Mouse (Mus musculus) ovary, postnatal 10 days (tissue): ENCODE data around the gene Ifit1bl2.
"Not testable (repeated sequence)": the region's sequence is repeated elsewhere in the genome, so short reads cannot be mapped to it uniquely, and the experiment has no call there.

Experiments used
- DNase-seq: peaks from one replicate; pipeline ENCODE4 v3.0.0; 2022; ENCODE audit warnings: low spot score

Ifit1bl2 gene

DNA sequence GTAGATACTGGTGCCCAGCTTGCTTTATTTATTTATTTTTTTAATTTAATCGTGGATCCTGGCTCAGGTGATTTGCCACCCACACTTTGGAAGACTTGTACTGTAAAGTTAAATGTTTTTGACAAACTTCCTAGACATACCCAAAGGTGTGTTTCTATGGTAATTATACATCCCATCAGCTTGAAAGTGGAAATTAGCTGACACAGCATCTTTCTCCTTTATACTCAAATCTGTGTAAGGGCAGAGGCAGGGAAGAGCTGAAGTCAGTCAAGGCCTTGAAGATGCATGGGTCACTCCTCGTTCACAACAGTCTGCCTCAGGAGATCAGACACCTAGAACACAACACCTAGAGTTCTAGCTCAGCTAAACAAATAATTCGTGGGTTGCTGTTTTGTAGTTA lies 30.4 kb downstream of the Ifit1bl2 start:
- DNase-seq = not testable (repeated sequence)

DNA sequence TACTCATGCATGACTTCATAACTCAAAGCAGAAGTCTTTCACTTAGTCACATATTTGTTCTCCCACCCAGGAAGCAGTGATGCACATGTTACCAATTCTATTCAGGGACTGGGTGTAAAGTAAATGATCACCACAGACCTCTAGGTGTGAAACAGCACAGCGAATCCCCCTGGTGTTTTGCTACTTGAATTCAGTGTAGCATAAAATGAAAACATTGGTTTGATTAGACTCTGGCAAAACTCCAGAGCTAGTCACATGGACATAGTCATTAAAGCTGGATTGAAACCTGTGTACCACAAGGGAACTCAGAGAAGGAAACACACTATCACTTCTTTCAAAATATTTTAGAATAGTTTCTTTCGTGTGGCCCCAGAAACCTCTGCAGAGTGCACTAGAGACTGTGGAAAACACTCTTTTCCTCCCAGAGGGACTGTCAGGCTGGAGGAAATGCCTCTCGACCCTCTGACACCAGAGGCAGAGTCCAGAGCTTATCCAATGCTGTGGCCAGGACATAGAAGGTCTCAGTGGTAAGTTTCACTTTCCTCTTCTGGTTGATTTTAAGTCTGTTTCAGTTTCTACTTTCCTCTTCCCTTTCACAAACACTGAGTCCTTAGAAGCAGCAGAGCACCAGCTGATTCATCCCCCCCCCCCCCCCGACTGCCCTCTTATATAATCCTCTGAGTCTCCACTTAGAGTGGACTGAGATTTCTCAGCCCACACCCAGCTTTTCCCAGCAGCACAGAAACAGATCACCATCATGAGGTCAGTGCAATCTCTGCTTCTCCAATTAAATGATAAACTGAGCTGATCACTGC lies 33.1 kb downstream of the Ifit1bl2 start, which contains the start of gene Ifit3b:
Ifit3b (plus strand) TSS at position 734 of the 815 bp plus-strand sequence.
- not testable (repeated sequence) for DNase-seq

DNA sequence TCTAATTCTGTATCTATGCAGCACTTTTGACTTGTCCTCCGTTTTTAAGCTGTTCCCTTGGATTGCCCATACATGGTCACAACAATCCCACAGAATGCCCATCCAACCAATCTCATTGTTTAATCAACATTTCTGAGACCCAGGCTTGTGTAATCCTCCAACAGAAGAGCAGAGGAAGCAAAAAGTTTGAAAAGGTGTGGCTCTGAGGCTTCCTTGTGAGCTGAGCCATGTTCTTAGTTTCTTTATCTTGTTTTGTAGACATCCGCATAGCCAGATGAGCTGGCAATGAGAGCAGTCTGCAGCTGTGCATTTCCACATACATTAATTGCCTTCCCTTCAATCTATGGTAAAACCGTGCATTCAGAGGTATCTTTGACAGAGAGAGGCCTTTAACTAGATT lies 35.1 kb downstream of the Ifit1bl2 start:
- no peak for DNase-seq

DNA sequence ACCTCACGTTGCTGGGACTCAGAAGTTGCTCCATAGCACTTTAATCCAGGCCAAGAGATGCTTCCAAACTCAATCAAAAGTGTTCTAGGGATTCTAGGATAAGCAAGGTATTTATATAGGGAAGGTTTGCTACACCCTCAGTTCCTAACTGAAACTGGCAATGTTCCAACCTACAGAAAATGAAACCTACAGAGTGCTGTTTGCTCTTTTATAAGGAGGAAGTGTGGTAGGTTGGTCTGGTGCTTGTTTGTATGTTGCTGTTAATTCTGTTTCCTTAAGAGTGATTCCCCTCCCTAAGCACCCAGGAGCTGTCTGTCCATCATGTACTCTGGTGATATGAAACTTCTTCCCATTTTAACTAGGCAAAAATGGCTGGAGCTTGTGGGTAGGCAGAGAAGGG lies 38.7 kb downstream of the Ifit1bl2 start, which contains the start of gene Ifit1bl1:
Ifit1bl1 (minus strand) TSS at position 69 of the 400 bp plus-strand sequence.
- not testable (repeated sequence) for DNase-seq

DNA sequence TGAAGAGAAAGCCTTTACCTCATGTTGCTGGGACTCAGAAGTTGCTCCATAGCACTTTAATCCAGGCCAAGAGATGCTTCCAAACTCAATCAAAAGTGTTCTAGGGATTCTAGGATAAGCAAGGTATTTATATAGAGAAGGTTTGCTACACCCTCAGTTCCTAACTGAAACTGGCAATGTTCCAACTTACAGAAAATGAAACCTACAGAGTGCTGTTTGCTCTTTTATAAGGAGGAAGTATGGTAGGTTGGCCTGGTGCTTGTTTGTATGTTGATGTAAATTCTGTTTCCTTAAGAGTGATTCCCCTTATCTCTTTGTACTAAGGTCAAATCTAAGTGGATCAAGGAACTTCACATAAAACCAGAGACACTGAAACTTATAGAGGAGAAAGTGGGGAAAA lies 41.3 kb downstream of the Ifit1bl2 start:
- DNase-seq = not testable (repeated sequence)

DNA sequence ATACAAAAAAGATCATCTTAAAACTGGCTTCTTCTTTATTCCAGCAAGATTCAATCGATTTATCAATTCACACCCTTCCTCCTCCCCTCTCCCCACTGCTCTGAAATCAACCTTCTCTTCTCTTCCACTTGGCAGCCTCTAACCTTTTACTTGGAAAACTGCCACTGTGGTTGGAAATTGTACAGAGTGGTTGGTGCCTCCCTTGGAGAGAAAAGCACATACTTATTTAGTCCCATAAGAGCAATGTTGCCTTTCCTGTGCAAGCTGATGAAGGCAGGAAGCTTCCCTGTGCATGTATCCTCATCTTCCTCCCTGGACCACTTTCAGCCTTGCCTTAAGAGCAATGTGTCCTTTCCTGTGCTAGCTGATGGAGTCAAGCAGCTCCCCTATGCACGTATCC lies 42.2 kb downstream of the Ifit1bl2 start:
- peak; percentile 33 for DNase-seq

DNA sequence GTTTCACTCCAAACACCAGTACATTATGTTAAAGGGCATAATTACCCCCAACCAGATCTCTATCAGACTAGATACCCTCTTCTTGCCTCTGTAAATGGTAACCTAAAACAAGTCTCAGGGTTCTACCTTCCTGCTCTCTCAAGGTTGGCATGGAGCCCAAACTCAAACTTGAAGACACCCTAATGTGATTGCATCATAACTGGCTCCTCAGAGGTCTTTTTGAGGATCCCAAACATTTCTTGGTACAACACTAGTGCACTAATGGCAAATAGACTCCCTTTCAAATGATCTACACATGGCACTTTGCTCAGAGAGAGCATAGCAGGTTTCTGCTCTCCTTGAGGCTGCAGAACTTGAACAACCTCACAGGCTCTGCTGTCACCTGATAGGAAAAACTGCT lies 43.7 kb downstream of the Ifit1bl2 start:
- no peak for DNase-seq

DNA sequence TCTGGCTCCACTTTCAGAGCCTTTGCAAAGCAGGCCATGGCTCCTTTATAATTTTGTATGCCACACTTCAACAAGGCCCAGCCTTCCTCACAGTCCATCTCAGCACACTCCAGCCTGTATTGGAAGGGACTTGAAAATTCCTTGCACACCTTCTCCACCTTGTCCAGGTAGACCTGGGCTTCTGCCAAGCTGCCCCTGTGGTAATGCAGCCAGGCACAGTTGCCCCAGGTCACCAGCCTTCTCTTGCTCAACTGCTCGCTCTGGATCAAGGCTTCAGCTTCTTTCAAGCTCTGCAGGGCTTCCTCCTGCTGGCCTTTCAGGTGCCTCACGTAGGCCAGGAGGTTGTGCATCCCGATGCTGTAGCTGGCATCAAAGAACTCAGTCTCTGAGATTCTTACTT lies 46.0 kb downstream of the Ifit1bl2 start:
- DNase-seq = not testable (repeated sequence)

DNA sequence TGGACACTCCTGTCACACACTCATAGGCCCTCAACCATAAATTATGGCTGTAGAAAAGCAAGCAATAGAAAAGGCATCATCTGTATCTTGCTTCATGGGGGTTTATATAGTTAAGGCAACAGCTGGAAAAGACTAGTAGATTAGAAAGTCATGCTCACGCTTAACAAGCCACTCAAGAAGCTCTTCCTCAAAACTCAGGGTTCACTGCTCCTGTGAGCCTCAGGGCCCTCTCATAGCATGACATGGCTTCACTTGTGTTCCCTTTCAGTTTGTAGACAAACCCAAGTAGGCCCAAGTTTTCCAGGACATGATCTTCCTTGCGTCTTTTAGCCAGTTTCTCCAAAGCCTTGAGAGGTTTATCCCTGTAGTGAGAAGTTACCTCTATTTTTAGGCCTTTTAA lies 47.1 kb downstream of the Ifit1bl2 start:
- no peak for DNase-seq

DNA sequence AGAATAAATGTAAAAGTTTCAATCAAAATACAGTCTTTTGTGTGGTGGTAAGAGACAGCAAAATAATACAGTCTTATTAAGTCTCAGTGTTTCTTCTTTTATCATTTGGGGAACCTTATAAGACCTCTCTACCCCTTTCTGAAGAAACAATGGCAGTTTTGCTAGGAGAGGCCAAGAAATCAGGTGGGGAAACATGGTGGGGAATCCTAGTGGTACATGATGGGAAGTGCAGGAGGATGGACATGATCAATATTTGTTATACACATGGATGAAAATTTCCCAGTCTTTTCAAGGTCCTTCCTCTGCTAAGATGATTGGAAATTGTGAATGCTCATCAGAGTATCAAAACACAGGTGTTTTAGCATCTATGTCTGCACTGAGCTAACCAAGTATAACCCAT lies 51.6 kb downstream of the Ifit1bl2 start:
- DNase-seq = no peak

DNA sequence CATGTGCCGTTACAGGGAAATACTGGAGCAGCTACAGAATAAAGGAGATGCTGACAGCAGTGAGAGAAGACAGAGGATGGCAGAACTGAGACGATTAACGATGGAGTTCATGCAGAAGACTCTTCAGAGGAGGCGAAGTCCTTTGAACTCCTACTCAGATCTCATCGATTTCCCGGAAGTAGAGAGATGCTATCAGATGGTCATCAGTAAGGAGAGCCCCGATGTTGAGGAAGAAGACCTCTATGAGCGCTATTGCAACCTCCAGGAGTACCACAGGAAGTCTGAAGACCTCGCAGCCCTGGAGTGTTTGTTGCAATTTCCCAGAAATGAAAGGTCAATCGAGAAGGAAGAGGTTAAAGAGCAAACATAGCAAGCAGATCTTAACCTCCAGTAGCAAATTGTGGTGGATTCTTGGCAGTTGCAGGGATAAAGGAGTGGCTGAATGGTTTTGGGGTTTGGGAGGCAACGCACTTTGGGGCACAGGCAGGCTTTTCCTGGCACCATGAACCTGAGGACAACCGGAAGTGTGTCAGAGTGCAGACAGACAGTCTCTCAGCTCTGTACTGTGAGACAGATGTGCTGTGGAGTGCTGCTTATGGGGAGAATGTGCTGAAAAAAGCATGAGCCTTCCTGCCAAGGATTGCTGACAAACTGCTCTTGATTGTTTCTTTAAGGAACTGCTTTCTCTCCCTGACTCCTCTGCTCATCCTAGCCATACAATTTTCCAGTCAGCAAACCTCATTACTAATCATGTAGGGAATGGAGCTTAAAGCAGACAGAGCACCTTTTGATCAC lies 52.4 kb downstream of the Ifit1bl2 start:
- DNase-seq = not testable (repeated sequence)

DNA sequence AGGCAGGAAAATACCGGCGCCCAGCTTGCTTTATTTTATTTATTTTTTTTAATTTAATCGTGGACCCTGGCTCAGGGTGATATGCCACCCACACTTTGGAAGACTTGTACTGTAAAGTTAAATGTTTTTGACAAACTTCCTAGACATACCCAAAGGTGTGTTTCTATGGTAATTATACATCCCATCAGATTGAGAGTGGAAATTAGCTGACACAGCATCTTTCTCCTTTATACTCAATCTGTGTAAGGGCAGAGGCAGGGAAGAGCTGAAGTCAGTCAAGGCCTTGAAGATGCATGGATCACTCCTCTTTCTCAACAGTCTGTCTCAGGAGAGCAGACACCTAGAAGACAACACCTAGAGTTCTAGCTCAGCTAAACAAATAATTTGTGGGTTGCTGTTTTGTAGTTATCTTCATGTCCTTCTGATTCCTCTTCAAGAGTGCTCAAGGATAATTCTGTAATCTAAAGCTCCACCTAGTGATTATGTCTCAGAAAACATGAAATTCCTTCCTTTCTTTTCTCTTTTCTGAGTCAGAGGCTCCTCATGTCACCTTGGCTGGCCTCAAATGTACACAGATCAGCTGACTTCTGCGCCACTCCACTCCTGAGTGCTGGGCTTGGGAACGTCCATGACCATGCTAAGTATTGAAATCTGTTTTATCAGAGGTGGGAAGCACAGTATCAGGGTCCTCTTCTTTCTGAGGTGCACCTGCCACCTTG lies 54.6 kb downstream of the Ifit1bl2 start:
- DNase-seq = not testable (repeated sequence)

DNA sequence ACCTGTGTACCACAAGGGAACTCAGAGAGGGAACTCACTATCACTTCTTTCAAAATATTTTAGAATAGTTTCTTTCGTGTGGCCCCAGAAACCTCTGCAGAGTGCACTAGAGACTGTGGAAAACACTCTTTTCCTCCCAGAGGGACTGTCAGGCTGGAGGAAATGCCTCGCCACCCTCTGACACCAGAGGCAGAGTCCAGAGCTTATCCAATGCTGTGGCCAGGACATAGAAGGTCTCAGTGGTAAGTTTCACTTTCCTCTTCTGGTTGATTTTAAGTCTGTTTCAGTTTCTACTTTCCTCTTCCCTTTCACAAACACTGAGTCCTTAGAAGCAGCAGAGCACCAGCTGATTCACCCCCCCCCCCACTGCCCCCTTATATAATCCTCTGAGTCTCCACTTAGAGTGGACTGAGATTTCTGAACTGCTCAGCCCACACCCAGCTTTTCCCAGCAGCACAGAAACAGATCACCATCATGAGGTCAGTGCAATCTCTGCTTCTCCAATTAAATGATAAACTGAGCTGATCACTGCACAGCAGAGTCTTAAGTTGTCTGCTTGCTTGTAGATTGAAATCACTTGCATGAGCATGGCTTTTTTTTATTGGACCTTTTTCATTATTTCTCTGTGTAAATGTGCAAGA lies 57.3 kb downstream of the Ifit1bl2 start, which contains the start of gene Ifit3:
Ifit3 (plus strand) TSS at position 406 of the 641 bp plus-strand sequence.
- not testable (repeated sequence) for DNase-seq

DNA sequence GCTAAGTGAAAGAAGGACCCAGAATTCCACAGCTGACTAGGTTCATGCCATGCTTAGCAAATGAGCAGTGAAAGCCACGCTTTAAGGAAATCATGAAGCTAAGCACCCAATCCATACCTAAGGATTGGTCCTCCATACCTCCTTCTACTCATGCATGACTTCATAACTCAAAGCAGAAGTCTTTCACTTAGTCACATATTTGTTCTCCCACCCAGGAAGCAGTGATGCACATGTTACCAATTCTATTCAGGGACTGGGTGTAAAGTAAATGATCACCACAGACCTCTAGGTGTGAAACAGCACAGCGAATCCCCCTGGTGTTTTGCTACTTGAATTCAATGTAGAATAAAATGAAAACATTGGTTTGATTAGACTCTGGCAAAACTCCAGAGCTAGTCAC lies 57.8 kb downstream of the Ifit1bl2 start:
- DNase-seq = not testable (repeated sequence)

DNA sequence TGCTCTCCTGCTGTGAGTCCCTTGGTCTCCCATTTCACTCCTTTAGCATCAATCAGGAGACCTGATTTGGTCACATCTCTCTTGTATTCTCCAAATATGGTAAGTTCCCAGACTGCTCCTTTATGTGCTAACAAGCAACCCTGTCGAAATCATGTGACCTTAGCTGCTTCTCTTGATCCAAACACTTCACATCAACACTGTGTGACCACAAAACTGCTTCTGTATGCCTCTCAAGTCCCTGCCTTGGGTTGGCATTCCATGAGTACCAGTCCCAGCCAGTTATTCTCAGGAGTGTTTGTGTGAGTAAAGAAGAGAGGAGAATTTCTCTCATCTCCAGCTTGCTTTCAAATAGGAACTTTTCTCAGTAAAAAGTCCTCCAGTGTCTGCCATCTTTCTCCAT lies 63.4 kb downstream of the Ifit1bl2 start:
- DNase-seq = no peak

DNA sequence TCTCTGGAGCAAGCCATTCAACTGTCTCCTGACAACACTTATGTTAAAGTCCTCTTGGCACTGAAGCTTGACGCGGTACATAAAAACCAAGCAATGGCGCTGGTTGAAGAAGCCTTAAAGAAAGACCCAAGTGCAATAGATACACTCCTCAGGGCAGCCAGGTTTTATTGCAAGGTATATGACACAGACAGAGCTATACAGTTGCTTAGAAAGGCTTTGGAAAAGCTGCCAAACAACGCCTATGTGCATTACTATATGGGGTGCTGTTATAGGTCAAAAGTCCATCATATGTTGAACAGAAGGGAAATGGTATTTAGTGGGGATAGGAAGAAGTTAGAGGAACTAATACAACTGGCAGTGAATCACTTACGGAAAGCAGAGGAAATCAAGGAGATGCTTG lies 66.9 kb downstream of the Ifit1bl2 start:
- no peak for DNase-seq

DNA sequence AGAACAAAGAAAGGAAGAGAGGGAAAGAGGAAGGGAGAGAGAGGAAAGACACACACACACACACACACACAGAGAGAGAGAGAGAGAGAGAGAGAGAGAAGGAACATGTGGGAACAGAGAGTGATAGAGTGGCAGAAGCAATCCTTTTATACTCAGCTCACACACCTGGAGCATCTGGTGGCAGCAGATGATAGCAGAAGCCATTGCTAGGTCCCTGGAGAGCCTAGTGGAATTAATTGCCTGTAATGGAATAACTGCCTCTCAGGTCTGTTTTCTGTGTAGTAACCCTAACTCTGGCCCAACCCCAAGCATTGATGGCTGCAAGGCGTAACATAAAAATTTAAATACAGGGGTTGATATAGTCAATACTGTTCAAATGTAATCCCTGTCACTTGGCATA lies 69.5 kb downstream of the Ifit1bl2 start:
- DNase-seq = no peak

DNA sequence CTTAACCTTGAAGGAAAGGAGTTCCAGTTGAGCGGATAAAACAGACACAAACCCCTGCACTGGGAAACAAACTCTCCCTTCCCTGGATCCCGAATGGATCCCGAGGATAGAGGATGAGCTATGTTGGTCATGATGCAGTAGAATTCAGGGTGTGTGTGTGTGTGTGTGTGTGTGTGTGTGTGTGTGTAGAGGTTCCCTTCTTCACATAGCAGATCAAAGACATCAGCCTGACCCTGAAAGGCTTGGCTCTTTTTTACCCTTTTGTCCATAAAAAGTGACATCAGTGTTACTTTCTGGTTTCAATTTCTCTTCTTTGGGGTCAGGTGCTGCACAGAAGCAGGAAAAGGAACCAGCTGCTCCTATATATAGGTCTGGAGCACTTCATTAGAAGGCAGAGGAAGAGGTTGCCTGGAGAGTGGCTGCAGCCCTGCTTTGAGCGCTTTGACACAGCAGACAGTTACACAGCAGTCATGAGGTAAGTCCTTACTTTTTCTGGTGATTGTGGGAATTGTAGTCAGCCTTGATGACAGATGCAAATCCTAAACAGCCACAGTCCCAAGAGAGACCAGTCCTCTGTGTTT lies 70.6 kb downstream of the Ifit1bl2 start:
- DNase-seq = no peak

DNA sequence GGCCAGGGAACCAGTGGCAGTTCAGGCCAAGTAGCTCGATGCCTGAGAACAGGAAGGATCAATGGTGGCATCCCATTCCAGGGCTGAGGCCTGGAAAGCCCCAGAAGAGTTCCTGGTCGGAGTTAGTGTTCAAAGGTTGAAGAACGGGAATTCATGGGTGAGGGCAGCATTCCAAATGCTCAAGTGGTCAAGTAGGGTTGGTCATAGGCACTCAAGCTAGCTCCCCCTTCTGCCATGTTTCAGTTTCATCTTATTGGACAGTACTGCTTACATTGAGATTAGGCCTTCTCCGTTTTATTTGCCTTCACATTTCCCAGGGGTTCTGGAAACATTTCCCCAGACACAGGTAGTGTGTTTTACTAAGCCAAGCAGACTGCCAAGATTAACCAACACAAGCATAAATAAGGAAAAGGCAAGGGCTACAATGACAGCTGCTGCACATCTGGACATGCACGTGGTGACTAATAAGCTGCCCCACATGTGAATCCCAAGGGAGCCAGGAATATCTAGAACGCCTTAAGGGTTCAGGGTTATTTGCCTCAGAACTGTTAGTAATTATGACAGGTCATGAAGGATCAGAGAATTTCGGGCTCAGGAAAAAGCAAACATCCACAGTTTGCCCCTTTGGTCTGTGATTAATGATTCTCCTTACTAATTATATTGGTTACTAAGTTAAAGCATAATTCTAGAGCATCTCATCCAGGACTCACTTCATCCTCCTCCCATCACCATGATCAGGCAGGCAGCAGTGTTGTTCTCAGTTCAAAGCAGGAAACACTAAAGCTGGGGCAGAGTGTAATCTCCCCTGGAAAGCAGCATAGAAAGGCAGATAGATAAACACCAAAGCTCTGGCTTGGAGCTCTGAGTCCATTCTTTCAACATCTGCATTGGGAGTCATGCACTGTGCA lies 71.3 kb downstream of the Ifit1bl2 start:
- no peak for DNase-seq
